Mouse (Mus musculus) embryonic facial prominence, embryonic 11.5 days (tissue): ENCODE data around the gene BC030500. TPM values are rescaled to one million over a fixed set of nuclear protein-coding genes. Genes with fewer than 3 reads are reported as not detected.
A peak's percentile ranks its signal among the peaks of the same experiment; 100 is the strongest.

ENCODE experiments used
- ATAC-seq: fragments of 200-750 bp; cut with Nextera tagmentation; replicated peaks from 2 replicates; pipeline ENCODE4 v1.8.0; 2017; ENCODE audit warnings: low read depth; ENCODE audit not compliant: insufficient number of reproducible peaks, low FRiP score, low TSS enrichment
- DNase-seq: peaks from one replicate; pipeline ENCODE4 v3.0.0-alpha.2; 2015; ENCODE audit warnings: low spot score
- H3K27ac ChIP-seq: fragments of 300-500 bp; sonication (generic); replicated peaks from 2 replicates; pipeline ENCODE4 v1.5.1; 2014; ENCODE audit warnings: mild to moderate bottlenecking, low read depth, low read length, control low read depth
- H3K27me3 ChIP-seq: fragments of 300-500 bp; sonication (generic); 2 replicates; pipeline ENCODE4 v1.6.1; 2014; ENCODE audit warnings: mild to moderate bottlenecking, low read length, moderate library complexity, mixed read lengths; ENCODE audit not compliant: control insufficient read depth, insufficient read depth
- H3K36me3 ChIP-seq: fragments of 300-500 bp; sonication (generic); replicated peaks from 2 replicates; pipeline ENCODE4 v1.6.1; 2014; ENCODE audit warnings: low read depth, mild to moderate bottlenecking, low read length, moderate library complexity, mixed read lengths; ENCODE audit not compliant: control insufficient read depth, insufficient read depth
- H3K4me1 ChIP-seq: fragments of 300-500 bp; sonication (generic); 2 replicates; pipeline ENCODE4 v1.6.1; 2014; ENCODE audit warnings: low read length, mixed read lengths; ENCODE audit not compliant: control insufficient read depth, insufficient read depth
- H3K4me2 ChIP-seq: fragments of 300-500 bp; sonication (generic); 2 replicates; pipeline ENCODE4 v1.6.1; 2014; ENCODE audit warnings: low read depth, mild to moderate bottlenecking, control low read depth, low read length, moderate library complexity
- H3K4me3 ChIP-seq: fragments of 300-500 bp; sonication (generic); 2 replicates; pipeline ENCODE4 v1.5.1; 2014; ENCODE audit warnings: low read depth, low read length, control low read depth
- H3K9ac ChIP-seq: fragments of 300-500 bp; sonication (generic); replicated peaks from 2 replicates; pipeline ENCODE4 v1.6.1; 2014; ENCODE audit warnings: mild to moderate bottlenecking, control low read depth, low read length
- H3K9me3 ChIP-seq: fragments of 300-500 bp; sonication (generic); replicated peaks from 2 replicates; pipeline ENCODE4 v1.6.1; 2016; ENCODE audit warnings: mild to moderate bottlenecking, low read length, inconsistent platforms, mixed read lengths; ENCODE audit not compliant: control insufficient read depth
- WGBS: fragments of 180-500 bp; shearing (Covaris S2); extraction: QIAGEN DNeasy Blood & Tissue Kit; methylation state at CpG from one replicate; pipeline ENCODE4 v1.1.7; 2014; 5-methylcytosine and 5-hydroxymethylcytosine counted together
- polyA plus RNA-seq: library from polyadenylated mRNA; unstranded; fragments of >200 nt; fragmentation: Nextera tagmentation; extraction: Ambion mirVana; gene quantifications from 2 replicates; pipeline ENCODE4 v1.2.1, GENCODE M21; 2014

Gene BC030500
- 0.76 and 1.4 TPM in 2 replicates for polyA plus RNA-seq

DNA sequence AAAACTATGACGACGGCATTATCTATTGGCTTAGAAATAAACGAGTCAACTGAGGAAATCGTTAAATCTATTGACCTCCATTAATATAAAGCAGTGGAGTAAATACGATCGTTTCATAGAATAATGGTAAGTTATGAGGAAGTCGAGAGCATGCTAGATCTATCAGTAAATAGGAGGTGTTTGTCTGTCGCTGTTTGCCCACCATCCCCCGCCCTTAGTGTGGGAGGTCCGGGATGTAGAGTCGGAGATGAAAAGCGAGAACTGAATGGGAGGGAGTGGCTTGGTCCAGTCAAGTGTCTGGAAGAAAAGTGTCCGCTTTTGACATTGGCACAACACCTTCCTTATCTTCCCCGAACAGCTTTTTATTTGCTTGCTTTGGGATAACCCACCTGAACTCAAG is at the start of gene BC030500:
Gene BC030500, plus strand, starts transcription at position 79 of the 400 bp plus-strand sequence.
- Histone ChIP-seq H3K36me3 (no peaks in the 10 kb centered on the region), H3K9ac (peak within 1 kb of the TSS; percentile 57), H3K4me3 (peak within 1 kb of the TSS; percentile 56), H3K4me1 (no peaks in the 10 kb centered on the region), H3K9me3 (no peaks in the 10 kb centered on the region), H3K4me2 (peak within 1 kb of the TSS; percentile 96), H3K27ac (no peak within 1 kb of the TSS), H3K27me3 (peaks cover 4% of the 10 kb centered on the region; the same call in 1 of the 2 replicates)
- no peak for ATAC-seq
- WGBS: 7% methylated on average over 14 of the region's 14 CpGs
- peak; percentile 13 for DNase-seq

DNA sequence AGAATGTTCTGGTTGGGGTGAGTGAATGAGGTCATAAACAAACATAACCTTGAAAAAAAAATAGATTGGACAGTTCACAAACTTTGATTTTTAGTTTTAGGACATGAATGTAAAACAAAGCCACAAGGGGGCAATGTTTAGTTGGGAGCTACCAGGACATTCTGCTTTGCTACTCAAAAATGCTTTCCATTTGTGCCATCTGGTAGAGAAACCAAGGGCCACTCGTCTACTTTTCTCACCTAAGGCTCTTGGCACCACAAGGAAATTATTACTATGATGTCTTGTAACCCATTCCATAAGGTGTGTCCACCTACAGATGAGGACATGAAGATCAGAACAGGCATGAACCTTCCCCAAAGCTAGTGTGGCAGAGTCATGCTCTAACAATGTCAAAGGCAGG is 25.1 kb upstream of the BC030500 start:
- Histone ChIP-seq H3K27ac (no peak overlapping the region), H3K4me2 (no peak overlapping the region), H3K27me3 (no peaks in the 10 kb centered on the region), H3K9me3 (no peaks in the 10 kb centered on the region), H3K9ac (no peak overlapping the region), H3K4me1 (no peaks in the 10 kb centered on the region), H3K4me3 (no peak overlapping the region), H3K36me3 (no peaks in the 10 kb centered on the region)
- 10% methylated on average over 1 of the region's 1 CpGs for WGBS
- ATAC-seq: no peak
- peak; percentile 70 for DNase-seq

DNA sequence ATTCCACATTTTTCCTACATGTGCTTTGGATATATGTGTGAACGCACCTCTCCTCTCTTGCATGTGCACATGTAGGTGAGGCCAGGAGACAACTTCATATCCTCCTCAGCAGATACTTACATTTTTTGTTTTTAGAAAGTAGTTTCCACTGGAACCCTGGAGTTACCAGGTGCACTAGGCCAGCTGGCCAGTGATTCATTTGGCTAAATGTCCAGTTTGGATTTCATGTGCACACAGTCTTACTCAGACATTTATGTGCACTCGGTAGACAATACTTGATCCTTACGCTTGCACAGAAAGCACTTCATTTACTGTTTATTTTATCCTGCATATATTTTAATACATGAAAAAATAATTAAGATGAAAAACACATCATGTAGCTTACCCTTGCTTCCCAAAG is 21.0 kb upstream of the BC030500 start:
- no peak for ATAC-seq
- H3K27ac ChIP-seq: no peak overlapping the region
- no peak overlapping the region for H3K4me2 ChIP-seq
- no peaks in the 10 kb centered on the region for H3K27me3 ChIP-seq
- 91% methylated on average over 3 of the region's 3 CpGs for WGBS
- no peaks in the 10 kb centered on the region for H3K9me3 ChIP-seq
- no peak for DNase-seq
- H3K36me3 ChIP-seq: no peaks in the 10 kb centered on the region
- H3K9ac ChIP-seq: no peak overlapping the region
- H3K4me3 ChIP-seq: no peak overlapping the region
- H3K4me1 ChIP-seq: no peaks in the 10 kb centered on the region

DNA sequence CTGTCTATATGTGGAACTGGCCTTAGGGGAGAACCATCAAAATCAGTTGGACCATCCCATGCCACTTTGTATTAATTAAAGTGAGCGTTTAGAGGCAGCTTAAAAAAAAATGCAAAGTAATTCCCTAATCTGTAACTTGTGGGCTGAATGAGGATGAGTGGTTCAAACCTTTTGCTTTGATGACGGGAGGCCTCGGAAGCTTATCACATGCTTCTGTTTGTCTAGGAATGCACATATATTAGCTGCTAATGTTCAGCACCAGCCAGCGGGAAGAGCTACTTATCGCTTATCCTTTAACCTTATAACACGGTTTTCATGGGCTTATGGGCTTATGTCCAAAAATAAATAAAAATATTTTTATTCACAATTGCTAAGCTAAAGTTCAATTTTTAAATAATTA is 15.6 kb upstream of the BC030500 start:
- no peak overlapping the region for H3K9ac ChIP-seq
- no peak overlapping the region for H3K4me3 ChIP-seq
- no peak overlapping the region for H3K4me2 ChIP-seq
- H3K9me3 ChIP-seq: no peaks in the 10 kb centered on the region
- ATAC-seq (no peak), DNase-seq (no peak)
- H3K27me3 ChIP-seq: no peaks in the 10 kb centered on the region
- no peak overlapping the region for H3K27ac ChIP-seq
- WGBS: 86% methylated on average over 6 of the region's 6 CpGs
- no peaks in the 10 kb centered on the region for H3K36me3 ChIP-seq
- no peaks in the 10 kb centered on the region for H3K4me1 ChIP-seq

DNA sequence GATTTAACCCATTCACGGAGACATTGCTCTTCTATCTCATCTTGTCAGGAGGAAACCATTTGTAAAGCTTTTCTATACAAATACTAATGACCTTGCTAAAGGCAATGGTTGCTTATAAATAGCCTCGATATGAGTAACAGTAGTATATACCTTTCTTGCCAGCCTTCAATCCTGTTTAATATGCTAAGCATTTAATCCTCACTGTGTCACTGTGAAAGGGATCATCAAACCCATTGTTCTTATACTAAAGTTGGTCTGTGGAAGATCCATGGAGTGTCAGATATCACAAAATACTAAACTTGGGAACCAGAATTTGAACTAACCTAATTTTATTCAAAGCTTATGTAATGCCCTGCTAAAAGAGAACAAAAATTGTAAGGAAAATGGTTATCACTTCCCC is 7.1 kb upstream of the BC030500 start:
- no peak for ATAC-seq
- Histone ChIP-seq H3K4me2 (no peak overlapping the region), H3K27me3 (no peaks in the 10 kb centered on the region), H3K36me3 (no peaks in the 10 kb centered on the region), H3K4me3 (no peak overlapping the region), H3K9me3 (no peaks in the 10 kb centered on the region), H3K4me1 (no peaks in the 10 kb centered on the region), H3K27ac (no peak overlapping the region), H3K9ac (no peak overlapping the region)
- 26% methylated on average over 2 of the region's 2 CpGs for whole genome bisulfite sequencing
- no peak for DNase-seq

DNA sequence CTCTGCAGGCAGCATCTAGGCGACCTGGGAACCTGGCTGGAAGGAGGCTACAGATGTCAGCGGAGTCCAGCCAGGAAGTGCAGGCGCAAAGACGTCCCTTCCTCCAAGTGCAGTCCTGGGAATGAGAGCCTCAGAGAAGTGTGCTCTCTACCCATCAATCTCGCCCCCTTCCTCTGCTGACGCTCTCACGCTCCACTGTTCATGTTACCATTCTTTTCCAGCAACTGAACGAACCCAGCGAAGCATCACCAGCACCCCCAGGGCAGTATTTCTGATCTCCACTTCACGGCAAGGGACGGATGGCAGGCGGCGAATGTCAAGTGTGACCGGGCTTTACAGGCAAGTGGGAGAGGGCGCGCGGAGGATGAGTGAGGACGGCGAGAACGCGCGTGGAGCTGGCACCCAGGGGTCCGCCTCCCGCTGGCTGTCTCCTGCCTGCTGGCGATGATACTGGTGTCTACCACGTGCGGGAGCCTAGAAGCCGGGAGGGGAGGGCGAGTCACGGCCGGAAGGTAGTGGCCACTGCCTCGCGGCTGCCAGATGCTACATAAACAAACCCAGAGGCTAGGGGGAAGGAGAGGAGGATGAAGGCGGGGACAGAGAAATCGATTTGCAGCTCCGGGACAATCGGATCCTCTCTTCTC is 763 bp downstream of the BC030500 start, which contains the start of gene Galntl6:
Gene Galntl6, minus strand, starts transcription at position 445 of the 644 bp plus-strand sequence.
- Histone ChIP-seq H3K4me3 (peak within 1 kb of the TSS; percentile 56), H3K36me3 (no peaks in the 10 kb centered on the region), H3K27me3 (peaks cover 4% of the 10 kb centered on the region; the same call in 1 of the 2 replicates), H3K4me2 (peak within 1 kb of the TSS; percentile 96), H3K9me3 (no peaks in the 10 kb centered on the region), H3K4me1 (no peaks in the 10 kb centered on the region), H3K9ac (peak within 1 kb of the TSS; percentile 57), H3K27ac (no peak within 1 kb of the TSS)
- under 1% methylated on average over 37 of the region's 37 CpGs for WGBS
- ATAC-seq: peak; percentile 58
- DNase-seq: peak; percentile 28

DNA sequence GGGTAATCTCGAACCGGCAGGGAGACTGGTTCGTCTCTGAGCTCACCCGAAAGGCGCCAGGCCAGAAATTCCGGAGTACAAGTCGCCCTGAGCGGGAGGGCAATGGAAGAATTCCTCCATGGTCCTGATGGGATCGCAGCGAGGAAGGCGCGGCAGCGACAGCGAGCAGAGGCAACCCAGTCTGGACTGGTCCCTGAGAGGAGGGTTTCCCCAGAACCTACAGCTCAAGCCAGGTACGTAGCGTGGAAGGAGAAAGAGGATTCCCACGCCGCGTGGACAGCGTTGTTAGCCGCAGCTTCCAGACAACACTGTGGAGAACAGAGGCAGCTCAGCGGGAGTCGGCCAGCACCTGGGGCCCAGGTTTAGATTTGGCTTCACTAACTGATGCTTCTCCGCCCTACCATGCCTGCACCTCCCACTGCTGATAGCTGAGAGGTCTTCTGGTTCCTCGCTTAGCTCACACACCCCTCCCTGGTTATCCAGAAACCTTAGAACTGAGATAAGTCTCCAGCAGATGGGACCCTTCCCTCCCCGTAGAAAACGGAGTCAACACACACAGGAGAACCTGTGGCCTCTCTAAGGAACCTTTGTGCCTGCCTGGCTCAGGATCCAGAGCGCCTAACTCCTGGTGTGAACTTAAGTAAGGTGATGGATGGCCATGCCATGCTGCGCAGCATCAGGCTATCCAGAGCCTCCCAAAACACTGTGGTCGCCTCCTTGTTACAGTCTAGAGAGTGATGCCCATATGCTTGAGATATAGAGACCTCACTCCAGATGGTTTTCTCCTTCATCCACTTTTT is 1.5 kb downstream of the BC030500 start:
- peaks cover 4% of the 10 kb centered on the region; the same call in 1 of the 2 replicates for H3K27me3 ChIP-seq
- no peaks in the 10 kb centered on the region for H3K36me3 ChIP-seq
- no peaks in the 10 kb centered on the region for H3K4me1 ChIP-seq
- ATAC-seq (peak; percentile 79), DNase-seq (peak; percentile 57)
- H3K9me3 ChIP-seq: no peaks in the 10 kb centered on the region
- peak overlapping the region; percentile 57 for H3K9ac ChIP-seq
- peak overlapping the region; percentile 56 for H3K4me3 ChIP-seq
- peak overlapping the region; percentile 96 for H3K4me2 ChIP-seq
- H3K27ac ChIP-seq: no peak overlapping the region
- 2% methylated on average over 30 of the region's 30 CpGs for WGBS

DNA sequence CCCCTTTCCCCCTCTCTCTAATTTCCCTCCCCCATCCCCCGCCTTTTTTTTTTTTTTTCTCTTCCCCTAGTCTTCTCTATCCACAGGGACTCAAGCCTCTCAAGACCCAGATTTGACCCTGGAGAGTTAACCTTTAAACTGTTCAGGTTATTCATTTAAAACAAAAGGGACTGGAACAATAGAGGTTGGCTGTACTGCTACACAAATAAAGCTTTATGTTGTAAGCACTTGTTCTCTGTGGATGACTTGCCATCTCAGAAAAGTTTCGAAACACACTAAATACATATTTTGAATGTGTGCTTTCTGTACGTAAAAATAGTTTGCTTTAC is 2.0 kb downstream of the BC030500 start:
- Histone ChIP-seq H3K4me1 (no peaks in the 10 kb centered on the region), H3K27me3 (peaks cover 4% of the 10 kb centered on the region; the same call in 1 of the 2 replicates), H3K9me3 (no peaks in the 10 kb centered on the region), H3K4me2 (no peak overlapping the region), H3K9ac (no peak overlapping the region), H3K4me3 (no peak overlapping the region), H3K36me3 (no peaks in the 10 kb centered on the region), H3K27ac (no peak overlapping the region)
- DNase-seq (no peak), ATAC-seq (no peak)
- 50% methylated on average over 3 of the region's 3 CpGs for WGBS
